Mouse (Mus musculus): Measurements from ENCODE around the gene Mcub.
A peak's percentile ranks its signal among the peaks of the same experiment; 100 is the strongest.

Gene Mcub

DNA sequence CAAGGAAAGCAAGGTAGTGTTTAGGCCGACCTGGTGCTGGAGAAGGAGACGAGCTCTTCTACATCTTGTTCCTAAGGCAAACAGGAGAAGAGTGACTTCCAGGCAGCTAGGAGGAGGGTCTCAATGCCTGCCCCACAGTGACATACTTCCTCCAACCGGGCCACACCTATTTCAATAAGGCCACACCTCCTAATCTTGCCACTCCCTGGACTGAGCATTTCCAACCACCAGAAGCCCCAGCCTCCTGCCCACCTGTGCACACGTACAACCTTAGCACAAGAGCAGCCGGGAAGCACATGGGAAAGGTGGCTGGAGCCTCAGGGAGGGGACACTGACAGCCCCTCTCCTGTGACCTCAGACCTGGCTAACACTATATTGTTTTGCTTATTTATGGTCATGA, 78.0 kb downstream of the Mcub start:
- DNase-seq (ENCODE audit: low spot score): no peak

DNA sequence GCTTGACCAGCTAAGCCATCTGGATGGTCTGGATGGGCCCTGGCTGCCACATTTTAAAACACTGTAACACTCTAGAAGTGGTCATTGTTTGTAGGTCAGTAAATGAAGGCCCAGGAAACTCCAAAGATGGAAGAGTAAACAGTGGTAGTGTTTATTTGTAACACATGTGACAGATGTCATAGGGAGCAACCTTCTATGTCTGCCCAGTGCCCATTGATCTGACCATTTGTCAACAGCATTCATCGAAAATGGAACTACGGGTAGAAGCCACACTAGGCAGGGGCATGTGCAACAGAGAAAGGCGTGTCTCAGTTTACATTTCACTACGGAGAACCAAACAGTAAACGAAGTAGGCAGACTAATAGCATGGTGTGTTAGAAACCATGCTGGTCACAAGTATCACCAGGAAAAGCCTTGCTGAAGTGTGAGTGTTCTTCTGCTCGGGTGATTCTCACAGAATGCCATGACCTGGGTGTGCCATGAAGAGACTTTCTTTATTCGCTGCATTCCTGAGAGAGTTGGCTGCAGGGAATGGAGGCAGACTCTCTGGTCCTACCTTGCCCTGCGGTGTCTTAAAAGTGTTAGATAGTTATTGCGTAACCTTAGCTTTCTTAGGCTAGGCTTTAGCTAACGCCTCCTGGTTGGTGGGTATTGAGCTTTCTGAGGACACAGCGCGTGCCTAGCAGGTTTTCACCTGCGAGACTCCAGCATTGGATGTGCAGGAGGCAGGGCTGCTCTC, 82.1 kb downstream of the Mcub start:
- DNase-seq (ENCODE audit: low spot score): no peak

DNA sequence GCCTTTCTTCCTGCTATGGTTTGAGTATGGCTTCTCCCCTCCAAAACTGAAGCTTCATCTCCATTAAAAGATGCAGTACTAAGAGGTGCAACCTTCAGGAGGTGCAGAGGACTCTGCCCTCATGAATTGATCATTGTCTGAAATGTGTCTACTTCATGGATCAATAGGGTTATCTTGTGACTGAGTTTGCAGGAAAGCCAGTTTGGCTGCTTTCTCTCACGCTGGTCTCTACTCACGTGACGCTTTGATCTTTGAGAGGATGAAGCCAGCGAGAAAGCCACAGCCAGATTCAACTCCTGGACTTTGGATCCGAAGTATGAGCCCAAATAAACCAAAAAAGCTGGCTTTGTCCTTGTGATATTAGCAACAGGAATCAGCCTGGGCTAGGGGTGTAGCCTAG, 83.6 kb downstream of the Mcub start:
- no peak for DNase-seq (ENCODE audit: low spot score)

DNA sequence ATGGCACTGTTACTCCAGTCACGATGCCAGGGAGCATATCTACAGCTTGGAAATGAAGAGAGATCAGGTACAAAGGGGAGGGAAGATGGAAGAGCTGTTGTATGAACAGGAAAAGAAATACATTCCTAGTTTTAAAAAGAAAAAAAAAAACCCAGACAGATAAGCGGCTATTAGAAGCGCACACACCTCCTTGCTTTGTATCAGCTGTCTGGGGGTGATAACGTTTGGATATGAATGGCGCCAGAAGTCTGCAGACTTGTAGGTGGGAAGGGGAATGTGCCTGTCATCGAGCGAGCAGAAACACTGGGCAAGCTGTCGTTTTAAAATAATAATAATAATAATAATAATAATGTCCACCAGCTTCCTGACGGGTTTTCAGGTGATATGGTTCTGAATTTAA, 84.4 kb downstream of the Mcub start:
- DNase-seq (ENCODE audit: low spot score): no peak

DNA sequence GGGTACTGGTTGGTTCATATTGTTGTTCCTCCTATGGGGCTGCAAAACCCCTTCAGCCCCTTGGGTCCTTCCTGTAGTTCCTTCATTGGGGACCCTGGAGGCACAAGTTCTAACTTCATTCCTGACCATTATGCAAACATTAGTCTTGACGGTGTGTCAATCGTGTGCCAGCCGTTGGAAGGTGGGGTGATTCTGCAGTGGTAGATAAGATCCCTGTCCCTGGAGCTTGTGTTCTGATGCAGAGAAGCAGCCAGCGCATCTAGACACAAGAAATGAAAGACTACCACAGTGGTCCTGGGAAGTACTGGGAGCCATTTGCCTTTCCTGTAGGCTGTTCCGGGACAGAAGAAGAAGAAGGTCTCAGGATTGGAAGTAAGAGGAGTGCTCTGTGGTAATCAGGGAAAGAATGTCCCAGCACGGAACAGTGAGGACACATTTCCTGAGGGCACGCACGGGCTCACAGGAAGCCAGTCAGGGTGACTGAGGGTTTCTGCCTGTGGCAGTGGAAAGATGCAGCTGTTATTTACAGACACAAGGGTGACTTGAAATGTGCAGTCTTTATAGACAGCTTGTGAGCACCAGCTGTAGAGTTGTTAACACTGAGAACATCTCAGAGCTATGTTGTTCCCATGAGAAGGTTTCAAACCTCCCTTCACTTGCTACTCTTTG, 88.9 kb downstream of the Mcub start:
- no peak for DNase-seq (ENCODE audit: low spot score)

DNA sequence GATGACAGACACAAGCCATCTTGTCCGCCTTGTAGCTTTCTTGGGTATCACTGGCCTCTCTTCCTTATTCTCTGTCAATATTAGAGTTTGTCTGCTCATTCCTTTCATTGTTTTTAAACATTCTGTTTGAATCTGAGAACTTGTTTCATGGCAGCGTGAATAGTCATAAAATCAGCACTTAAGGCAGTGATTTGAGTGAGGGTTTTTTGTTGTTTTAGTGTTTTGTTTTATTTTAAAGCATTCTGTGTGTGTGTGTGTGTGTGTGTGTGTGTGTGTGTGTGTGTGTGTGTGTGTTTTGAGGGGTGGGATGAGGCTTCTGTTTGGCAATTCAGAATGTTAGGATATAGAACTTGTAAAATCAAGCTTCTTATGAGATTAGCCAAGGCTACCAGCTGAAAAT, 90.1 kb downstream of the Mcub start:
- no peak for DNase-seq (ENCODE audit: low spot score)

DNA sequence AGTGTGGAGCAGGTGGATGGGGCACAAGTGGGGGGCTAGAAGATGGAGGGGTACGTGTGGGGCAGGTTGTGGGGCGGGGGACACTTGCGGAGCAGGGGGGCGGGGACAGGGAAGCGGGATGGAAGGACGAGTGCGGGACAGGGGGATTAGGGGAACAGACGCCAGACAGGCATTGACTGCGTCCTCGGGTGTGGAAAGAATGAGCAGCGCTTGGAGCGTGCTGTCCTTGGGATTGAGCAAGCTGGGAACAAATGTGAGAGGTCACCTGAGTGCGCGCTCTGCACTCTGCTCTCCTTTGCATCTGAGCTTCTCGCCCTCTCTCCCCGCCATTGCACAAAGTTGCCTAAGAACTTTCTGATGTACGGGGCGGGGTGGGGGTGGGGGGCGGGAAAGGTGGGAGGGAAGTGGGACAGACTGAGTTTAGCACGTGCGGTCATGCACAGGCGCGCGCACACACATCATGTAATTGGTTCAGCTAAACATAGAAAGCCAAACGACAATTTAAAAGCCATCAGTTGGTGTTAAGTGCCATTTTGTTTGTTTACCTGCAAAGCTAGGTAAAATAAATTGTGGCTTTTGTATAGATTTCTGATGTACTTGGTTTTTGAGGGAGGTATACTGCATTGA, 90.8 kb downstream of the Mcub start:
- DNase-seq (ENCODE audit: low spot score): peak; percentile 75

DNA sequence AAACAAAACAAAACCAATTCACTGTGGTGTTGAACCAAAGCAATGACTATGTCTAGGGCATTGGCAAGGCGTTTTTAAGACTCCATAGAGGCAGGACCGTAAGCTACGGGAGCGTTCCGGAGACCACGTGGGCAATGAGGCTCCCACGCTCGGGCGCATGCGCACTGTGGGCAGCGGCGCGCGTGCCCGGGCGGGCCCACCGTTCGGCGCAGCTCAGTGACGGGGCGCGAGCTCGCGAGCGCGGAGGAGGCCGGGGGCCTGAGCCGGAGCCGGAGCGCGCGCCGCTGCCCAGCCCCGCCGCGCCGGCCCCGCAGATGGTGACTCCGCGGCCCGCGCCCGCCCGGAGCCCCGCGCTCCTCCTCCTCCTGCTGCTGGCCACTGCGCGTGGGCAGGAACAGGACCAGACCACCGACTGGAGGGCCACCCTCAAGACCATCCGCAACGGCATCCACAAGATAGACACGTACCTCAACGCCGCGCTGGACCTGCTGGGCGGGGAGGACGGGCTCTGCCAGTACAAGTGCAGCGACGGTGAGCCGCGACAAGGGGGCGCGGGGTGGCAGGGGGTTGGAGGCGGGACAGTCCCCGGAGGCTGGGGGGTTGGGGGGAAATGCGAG, 91.5 kb downstream of the Mcub start, which contains the start of gene Pla2g12a:
TSS of gene Pla2g12a (plus strand) at position 202 of the 617 bp plus-strand sequence.
- peak; percentile 80 for DNase-seq (ENCODE audit: low spot score)

DNA sequence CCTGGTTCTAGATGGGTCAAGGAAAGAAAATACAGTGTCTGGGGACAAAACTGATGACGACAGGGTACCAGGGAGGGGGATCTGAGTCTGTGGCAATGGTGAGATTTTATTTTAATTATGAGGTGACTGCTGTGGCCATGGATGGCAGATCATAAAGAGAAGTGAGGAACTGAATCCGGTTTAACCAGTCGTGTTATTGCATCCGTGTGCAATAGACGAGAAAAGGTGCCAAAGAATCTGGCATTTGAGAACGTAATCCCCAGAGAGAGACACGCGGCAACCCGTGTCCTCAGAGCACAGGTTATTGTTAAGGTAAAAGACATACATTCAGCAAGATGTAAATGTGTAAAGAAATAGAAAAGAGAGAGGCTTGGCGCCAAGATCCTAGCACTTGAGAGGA, 92.7 kb downstream of the Mcub start:
- DNase-seq (ENCODE audit: low spot score): no peak

Measured in adipocyte (in vitro differentiated cells).